Comparison of ENCODE assay signal across 9 mouse cellular contexts in the genomic region with DNA sequence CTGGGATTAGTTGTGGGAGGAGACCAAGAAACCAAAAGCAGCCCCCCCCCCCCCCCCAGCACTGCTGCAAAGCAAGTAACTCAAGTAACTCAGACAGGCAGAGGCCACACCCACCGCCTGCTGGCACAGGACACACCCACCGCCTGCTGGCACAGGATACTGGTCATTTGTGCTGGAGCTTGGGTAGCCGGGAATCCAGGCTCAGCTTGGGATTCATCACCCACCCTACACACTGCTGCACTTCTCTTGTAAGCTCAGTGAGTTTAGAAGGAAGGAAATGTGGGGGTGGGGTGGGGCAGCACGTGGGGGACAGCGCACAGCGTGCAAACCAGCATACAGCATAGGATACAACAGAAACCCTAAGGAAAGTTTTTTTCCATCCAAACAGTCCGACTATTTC. TPM values are rescaled to one million over a fixed set of nuclear protein-coding genes. Genes with fewer than 3 reads are reported as not detected.
DNase-seq lines count a peak whose midpoint lies in the region; ATAC-seq and TF ChIP-seq lines count a peak whose summit lies in the region.
"Had no signal": no experiment of that assay in that cellular context is flagged by ENCODE, and none has a peak within 500 bp of the region (broad histone marks: within the 10 kb centered on the region; RNA-seq: fewer than 3 reads in every experiment).

No protein-coding gene starts in this region.

- no peak overlapping the region for H3K27ac ChIP-seq in intestine, embryonic 15.5 days
- H3K27ac ChIP-seq in intestine, postnatal 0 days (ENCODE audit: low read depth, low read length): no peak overlapping the region
- H3K27ac ChIP-seq in embryonic facial prominence, embryonic 13.5 days: 0 out of 2 replicates have a peak overlapping the region, but pooled peaks have one; percentile 24

- WGBS in intestine, embryonic 15.5 days: 50% methylated on average over 7 of the region's 7 CpGs
- WGBS in intestine, postnatal 0 days: 53% methylated on average over 7 of the region's 7 CpGs
- WGBS in embryonic facial prominence, embryonic 13.5 days: 32% methylated on average over 7 of the region's 7 CpGs

- H3K4me1 ChIP-seq in intestine, embryonic 15.5 days (replicated peaks): no peaks in the 10 kb centered on the region
- no peaks in the 10 kb centered on the region for H3K4me1 ChIP-seq in intestine, postnatal 0 days (replicated peaks; ENCODE audit: control insufficient read depth, insufficient read depth, low read length)
- peaks cover 4% of the 10 kb centered on the region; the same call in 1 of the 2 replicates for H3K4me1 ChIP-seq in embryonic facial prominence, embryonic 13.5 days

- 0 out of 2 replicates have a peak, but pooled peaks cover 7% of the 10 kb centered on the region for H3K36me3 ChIP-seq in intestine, embryonic 15.5 days
- H3K36me3 ChIP-seq in intestine, postnatal 0 days (ENCODE audit: control insufficient read depth, insufficient read depth): peaks cover 50% of the 10 kb centered on the region
- peaks cover 57% of the 10 kb centered on the region for H3K36me3 ChIP-seq in embryonic facial prominence, embryonic 13.5 days

- no peak for TF ChIP-seq CTCF in intestine, postnatal 0 days (IDR thresholded peaks at IDR 0.05; ENCODE audit: low read depth)

- H3K4me2 ChIP-seq in intestine, embryonic 15.5 days (replicated peaks): no peak overlapping the region
- no peak overlapping the region for H3K4me2 ChIP-seq in intestine, postnatal 0 days (replicated peaks; ENCODE audit: low read depth)
- no peak overlapping the region for H3K4me2 ChIP-seq in embryonic facial prominence, embryonic 13.5 days

- DNase-seq in Muller cell, postnatal 12 days (ENCODE audit: inconsistent ontology term): peak; percentile 32
- peak; percentile 64 for DNase-seq in heart, postnatal 4 days
- DNase-seq in lung, postnatal 14 days: peak; percentile 34
- no peak for DNase-seq in cerebellum, postnatal 4 days (ENCODE audit: low spot score in 2 of 2)

- no peak overlapping the region for H3K9ac ChIP-seq in intestine, embryonic 15.5 days
- no peak overlapping the region for H3K9ac ChIP-seq in intestine, postnatal 0 days (ENCODE audit: low read depth, low read length)
- H3K9ac ChIP-seq in embryonic facial prominence, embryonic 13.5 days: no peak overlapping the region

- no peaks in the 10 kb centered on the region for H3K27me3 ChIP-seq in intestine, embryonic 15.5 days (replicated peaks)
- no peaks in the 10 kb centered on the region for H3K27me3 ChIP-seq in intestine, postnatal 0 days (replicated peaks; ENCODE audit: control insufficient read depth, insufficient read depth, low read length)
- H3K27me3 ChIP-seq in embryonic facial prominence, embryonic 13.5 days: no peaks in the 10 kb centered on the region

- H3K4me3 ChIP-seq in intestine, embryonic 15.5 days (replicated peaks): no peak overlapping the region
- H3K4me3 ChIP-seq in intestine, postnatal 0 days (ENCODE audit: low read depth, low read length): no peak overlapping the region
- H3K4me3 ChIP-seq in embryonic facial prominence, embryonic 13.5 days: no peak overlapping the region

- ATAC-seq in intestine, embryonic 15.5 days: peak; percentile 45; the same call in 1 of the 2 replicates
- no peak for ATAC-seq in intestine, postnatal 0 days
- ATAC-seq in embryonic facial prominence, embryonic 13.5 days (ENCODE audit: insufficient number of reproducible peaks, insufficient read depth, low FRiP score, low TSS enrichment, low read depth): no peak
- ATAC-seq in CD4-positive, CD25-positive, alpha-beta regulatory T cell, adult 4 months: no peak

- no peaks in the 10 kb centered on the region for H3K9me3 ChIP-seq in intestine, embryonic 15.5 days
- H3K9me3 ChIP-seq in intestine, postnatal 0 days (ENCODE audit: control insufficient read depth): no peaks in the 10 kb centered on the region
- no peaks in the 10 kb centered on the region for H3K9me3 ChIP-seq in embryonic facial prominence, embryonic 13.5 days
- H3K9me3 ChIP-seq: G1E had no signal

RNA-seq across cellular contexts. Expression of a gene that starts 35.0 kb away (rescaled TPM):
- polyA plus RNA-seq in intestine, embryonic 15.5 days (2015; fragmentation: Nextera tagmentation; extraction: Ambion mirVana): 0.16 and 0.29 TPM in 2 replicates
- polyA plus RNA-seq in intestine, postnatal 0 days (2015; fragmentation: Nextera tagmentation; extraction: Ambion mirVana): 0.13 TPM in 1 of 2 replicates, not detected in the other
- polyA plus RNA-seq in embryonic facial prominence, embryonic 13.5 days (2015; fragmentation: Nextera tagmentation; extraction: Ambion mirVana): 0.30 and 0.65 TPM in 2 replicates
- total RNA-seq in heart, postnatal 4 days (2021): under 1 TPM; 0.64 to 0.81 TPM
- polyA plus RNA-seq in CD4-positive, CD25-positive, alpha-beta regulatory T cell, adult 4 months (2017; shearing (Covaris generic)): not detected
- polyA plus RNA-seq: G1E had no signal

Comparison
In these comparisons a context has a peak if more than half of its experiments do, and no peak if none do; other contexts are left out.
1. DNase-seq: peak in Muller cell, postnatal 12 days (single experiment), heart, postnatal 4 days (single experiment) and lung, postnatal 14 days (single experiment); none in cerebellum, postnatal 4 days (0 of 2).